Mouse (Mus musculus): ENCODE data around the gene Tpm3. TPM values are rescaled to one million over a fixed set of nuclear protein-coding genes. Genes with fewer than 3 reads are reported as not detected.

The Tpm3 gene
- polyA plus RNA-seq, 1 experiment from 2014 or later = 448 TPM

MicroRNA genes within 50 kb of the gene (microRNA counts, 519-probe panel; counts per million panel counts)
- microRNA mmu-miR-190b = 3,382 counts per million, percentile 81 among the panel's probes with 10 or more counts

Small RNA genes lying within 50 kb of the gene (microRNA-seq; reads per million reads assigned to microRNA genes)
- gene Mir190b = 18.2 reads per million, percentile 31 among the genes with 10 or more reads in this experiment

Other genes starting within 250 kb of the Tpm3 start
- gene She, start 241.3 kb upstream of the Tpm3 start, polyA plus RNA-seq (2015; fragmentation: Nextera tagmentation; extraction: Ambion mirVana) = 1.1 and 1.3 TPM in 2 replicates
- 0.73 and 0.82 TPM in 2 replicates for gene Il6ra, start 159.5 kb upstream of the Tpm3 start, polyA plus RNA-seq (2015; fragmentation: Nextera tagmentation; extraction: Ambion mirVana)
- gene Atp8b2, start 109.1 kb upstream of the Tpm3 start, polyA plus RNA-seq (2015; fragmentation: Nextera tagmentation; extraction: Ambion mirVana) = 10.6 and 14.4 TPM in 2 replicates
- gene Hax1, start 73.9 kb upstream of the Tpm3 start, polyA plus RNA-seq (2015; fragmentation: Nextera tagmentation; extraction: Ambion mirVana) = 147 TPM in 2 replicates
- 215 and 217 TPM in 2 replicates for gene 4933434E20Rik, start 21.0 kb upstream of the Tpm3 start, polyA plus RNA-seq (2015; fragmentation: Nextera tagmentation; extraction: Ambion mirVana)
- 149 and 159 TPM in 2 replicates for gene Ubap2l, start 20.0 kb upstream of the Tpm3 start, polyA plus RNA-seq (2015; fragmentation: Nextera tagmentation; extraction: Ambion mirVana)
- 0.23 and 0.29 TPM in 2 replicates for gene Nup210l, start 31.5 kb downstream of the Tpm3 start, polyA plus RNA-seq (2015; fragmentation: Nextera tagmentation; extraction: Ambion mirVana)
- gene Rps27, start 141.0 kb downstream of the Tpm3 start, polyA plus RNA-seq (2015; fragmentation: Nextera tagmentation; extraction: Ambion mirVana) = 1,085 and 1,143 TPM in 2 replicates
- 21.4 and 22.2 TPM in 2 replicates for gene Rab13, start 141.0 kb downstream of the Tpm3 start, polyA plus RNA-seq (2015; fragmentation: Nextera tagmentation; extraction: Ambion mirVana)
- gene Jtb, start 158.9 kb downstream of the Tpm3 start, polyA plus RNA-seq (2015; fragmentation: Nextera tagmentation; extraction: Ambion mirVana) = 109 and 110 TPM in 2 replicates
- 3.7 TPM in 2 replicates for gene Creb3l4, start 170.9 kb downstream of the Tpm3 start, polyA plus RNA-seq (2015; fragmentation: Nextera tagmentation; extraction: Ambion mirVana)
- gene Slc39a1, start 175.5 kb downstream of the Tpm3 start, polyA plus RNA-seq (2015; fragmentation: Nextera tagmentation; extraction: Ambion mirVana) = 42.8 and 43.2 TPM in 2 replicates
- gene Crtc2, start 181.5 kb downstream of the Tpm3 start, polyA plus RNA-seq (2015; fragmentation: Nextera tagmentation; extraction: Ambion mirVana) = 20.8 and 21.1 TPM in 2 replicates
- 5.4 and 7.2 TPM in 2 replicates for gene Dennd4b, start 192.5 kb downstream of the Tpm3 start, polyA plus RNA-seq (2015; fragmentation: Nextera tagmentation; extraction: Ambion mirVana)
- 15.2 TPM in 2 replicates for gene Gatad2b, start 220.5 kb downstream of the Tpm3 start, polyA plus RNA-seq (2015; fragmentation: Nextera tagmentation; extraction: Ambion mirVana)